Mouse (Mus musculus) adrenal gland (tissue): ENCODE measurements around the gene Gjb2.

Experiments
- intact Hi-C: fragments of 180-260 bp; cut with DNase I; formaldehyde crosslinking; loops from one replicate; pipeline ENCODE4 v1.15.1; 2025
- long read RNA-seq, 2 experiments: library from polyadenylated mRNA; unstranded; transcript quantifications; one replicate each; pipeline ENCODE4 v2.0.0; 2020; ENCODE audit warnings: borderline replicate concordance in 1 of 2; ENCODE audit not compliant: insufficient replicate concordance in 1 of 2

Gjb2 gene
- long read RNA-seq, experiment 1, result 0 reads
- long read RNA-seq, experiment 2, result 0 reads

GRCm38 (mm10) chr14:57104106-57105023 is at the start of gene Gjb2:
Gene Gjb2 (minus strand): TSS chr14:57104702.
- intact Hi-C loops, result loop anchor here (5.0 kb wide), 1 partner anchor 308 kb away; no protein-coding TSS in a partner anchor

- intact Hi-C loops, result no loop called here
Measured at GRCm38 (mm10) chr14:57145741-57146140, 41.2 kb upstream of the Gjb2 start.

- intact Hi-C loops, result no loop called here
Measured at GRCm38 (mm10) chr14:57135265-57135664, 30.8 kb upstream of the Gjb2 start.

GRCm38 (mm10) chr14:57133161-57133661 is 28.7 kb upstream of the Gjb2 start, which contains the start of gene Gjb6:
Gene Gjb6 (minus strand): TSS chr14:57133611.
- intact Hi-C loops, result no loop called here

- intact Hi-C loops, result no loop called here
Measured at GRCm38 (mm10) chr14:57127383-57127782, 22.9 kb upstream of the Gjb2 start.

- intact Hi-C loops, result no loop called here
Measured at GRCm38 (mm10) chr14:57122295-57122694, 17.8 kb upstream of the Gjb2 start.

- intact Hi-C loops, result no loop called here
Measured at GRCm38 (mm10) chr14:57115823-57116544, 11.5 kb upstream of the Gjb2 start, which contains the start of gene Gm4491. Gene Gm4491 (minus strand): TSS chr14:57115883.

GRCm38 (mm10) chr14:57109194-57109593 is 4.7 kb upstream of the Gjb2 start:
- intact Hi-C loops, result loop anchor here (2.0 to 5.0 kb wide), 2 partner anchors 254 to 303 kb away; no protein-coding TSS in a partner anchor

- intact Hi-C loops, result loop anchor here (2.0 to 5.0 kb wide), 2 partner anchors 255 to 304 kb away; no protein-coding TSS in a partner anchor
Measured at GRCm38 (mm10) chr14:57107916-57108315, 3.4 kb upstream of the Gjb2 start.

GRCm38 (mm10) chr14:57107091-57107490 is 2.6 kb upstream of the Gjb2 start:
- intact Hi-C loops, result loop anchor here (5.0 kb wide), 1 partner anchor 305 kb away; no protein-coding TSS in a partner anchor

- intact Hi-C loops, result loop anchor here (5.0 kb wide), 1 partner anchor 307 kb away; no protein-coding TSS in a partner anchor
Measured at GRCm38 (mm10) chr14:57105721-57106120, 1.2 kb upstream of the Gjb2 start.

GRCm38 (mm10) chr14:57105111-57105510 is 609 bp upstream of the Gjb2 start:
- intact Hi-C loops, result loop anchor here (5.0 kb wide), 1 partner anchor 307 kb away; no protein-coding TSS in a partner anchor

- intact Hi-C loops, result no loop called here
Measured at GRCm38 (mm10) chr14:57103711-57104105, 794 bp downstream of the Gjb2 start.

GRCm38 (mm10) chr14:57103121-57103520 is 1.4 kb downstream of the Gjb2 start:
- intact Hi-C loops, result no loop called here

- intact Hi-C loops, result no loop called here
Measured at GRCm38 (mm10) chr14:57101623-57102022, 2.9 kb downstream of the Gjb2 start.

GRCm38 (mm10) chr14:57095855-57096254 is 8.6 kb downstream of the Gjb2 start:
- intact Hi-C loops, result no loop called here

- intact Hi-C loops, result loop anchor here (5.0 kb wide), 1 partner anchor 269 kb away; no protein-coding TSS in a partner anchor
Measured at GRCm38 (mm10) chr14:57093029-57093428, 11.5 kb downstream of the Gjb2 start.

- intact Hi-C loops, result loop anchor here (5.0 kb wide), 1 partner anchor 272 kb away; no protein-coding TSS in a partner anchor
Measured at GRCm38 (mm10) chr14:57090001-57090400, 14.5 kb downstream of the Gjb2 start.

- intact Hi-C loops, result no loop called here
Measured at GRCm38 (mm10) chr14:57089107-57089506, 15.4 kb downstream of the Gjb2 start.

- intact Hi-C loops, result no loop called here
Measured at GRCm38 (mm10) chr14:57084180-57084668, 20.3 kb downstream of the Gjb2 start.

- intact Hi-C loops, result no loop called here
Measured at GRCm38 (mm10) chr14:57082863-57083262, 21.6 kb downstream of the Gjb2 start.
